In the genomic region with DNA sequence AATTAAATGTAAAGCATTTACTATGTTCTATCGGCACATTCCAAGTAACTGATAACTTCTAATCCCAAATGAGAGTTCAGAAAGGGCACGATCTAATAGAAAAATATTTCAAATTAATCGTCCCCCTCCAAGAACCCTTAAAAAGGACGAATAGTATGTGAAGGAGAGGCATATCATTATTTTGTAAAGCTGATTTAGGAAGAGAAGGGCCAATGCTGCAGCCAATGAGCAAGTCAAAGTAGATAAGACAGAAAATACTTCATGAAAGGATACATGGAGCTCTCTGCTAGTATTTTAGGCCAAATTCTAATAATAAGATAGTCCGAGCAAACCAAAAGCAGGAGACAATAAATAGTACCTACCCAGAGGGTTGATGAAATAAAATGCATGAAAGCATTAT, we compare ENCODE assay signal across 8 mouse cellular contexts. TPM values are rescaled to one million over a fixed set of nuclear protein-coding genes. Genes with fewer than 3 reads are reported as not detected.
DNase-seq lines count a peak whose midpoint lies in the region; ATAC-seq and TF ChIP-seq lines count a peak whose summit lies in the region.

No protein-coding gene starts in this region.

- peak overlapping the region; percentile 99 for H3K27ac ChIP-seq in lung, postnatal 0 days (ENCODE audit: low read length)
- H3K27ac ChIP-seq in forebrain, embryonic 12.5 days: no peak overlapping the region
- no peak overlapping the region for H3K27ac ChIP-seq in limb, embryonic 15.5 days
- H3K27ac ChIP-seq in stomach, embryonic 15.5 days: no peak overlapping the region

- TF ChIP-seq EP300 in lung, postnatal 0 days (IDR thresholded peaks at IDR 0.05): no peak

- TF ChIP-seq CTCF in lung, postnatal 0 days (IDR thresholded peaks at IDR 0.05): no peak

- DNase-seq in lung, postnatal 0 days (ENCODE audit: low spot score): no peak
- no peak for DNase-seq in lung, postnatal 4 days
- no peak for DNase-seq in right cerebral cortex, postnatal 4 days
- no peak for DNase-seq in spleen, postnatal 36 days (ENCODE audit: low spot score in 2 of 2)
- DNase-seq in thymus, postnatal 0 days (ENCODE audit: low spot score): no peak

- no peaks in the 10 kb centered on the region for H3K9me3 ChIP-seq in lung, postnatal 0 days (ENCODE audit: low read length)
- H3K9me3 ChIP-seq in forebrain, embryonic 12.5 days: no peaks in the 10 kb centered on the region
- no peaks in the 10 kb centered on the region for H3K9me3 ChIP-seq in limb, embryonic 15.5 days
- no peaks in the 10 kb centered on the region for H3K9me3 ChIP-seq in stomach, embryonic 15.5 days

- H3K4me1 ChIP-seq in lung, postnatal 0 days (ENCODE audit: insufficient read depth, low read depth, low read length): 0 out of 2 replicates have a peak, but pooled peaks cover 3% of the 10 kb centered on the region
- H3K4me1 ChIP-seq in forebrain, embryonic 12.5 days: peaks cover 19% of the 10 kb centered on the region
- peaks cover 8% of the 10 kb centered on the region; the same call in 1 of the 2 replicates for H3K4me1 ChIP-seq in limb, embryonic 15.5 days
- H3K4me1 ChIP-seq in stomach, embryonic 15.5 days: peaks cover 9% of the 10 kb centered on the region

- H3K4me2 ChIP-seq in lung, postnatal 0 days (replicated peaks; ENCODE audit: low read depth, low read length): peak overlapping the region; percentile 71
- H3K4me2 ChIP-seq in forebrain, embryonic 12.5 days: peak overlapping the region; percentile 66
- peak overlapping the region; percentile 65 for H3K4me2 ChIP-seq in limb, embryonic 15.5 days
- H3K4me2 ChIP-seq in stomach, embryonic 15.5 days: peak overlapping the region; percentile 57

- no peaks in the 10 kb centered on the region for H3K27me3 ChIP-seq in lung, postnatal 0 days (replicated peaks; ENCODE audit: insufficient read depth, low read length)
- no peaks in the 10 kb centered on the region for H3K27me3 ChIP-seq in forebrain, embryonic 12.5 days
- no peaks in the 10 kb centered on the region for H3K27me3 ChIP-seq in limb, embryonic 15.5 days
- H3K27me3 ChIP-seq in stomach, embryonic 15.5 days (replicated peaks): no peaks in the 10 kb centered on the region

- WGBS in lung, postnatal 0 days: 50% methylated on average over 5 of the region's 5 CpGs
- 67% methylated on average over 5 of the region's 5 CpGs for WGBS in forebrain, embryonic 12.5 days
- WGBS in limb, embryonic 15.5 days: 60% methylated on average over 5 of the region's 5 CpGs
- WGBS in stomach, embryonic 15.5 days: 55% methylated on average over 5 of the region's 5 CpGs

- no peak for ATAC-seq in lung, postnatal 0 days
- ATAC-seq in forebrain, embryonic 12.5 days (ENCODE audit: low FRiP score): no peak
- no peak for ATAC-seq in limb, embryonic 15.5 days (ENCODE audit: insufficient number of reproducible peaks, low FRiP score, low TSS enrichment, low read depth)
- ATAC-seq in stomach, embryonic 15.5 days (ENCODE audit: insufficient read depth, low FRiP score, low read depth): no peak

- peak overlapping the region; percentile 86; the same call in 1 of the 2 replicates for H3K9ac ChIP-seq in lung, postnatal 0 days (replicated peaks; ENCODE audit: low read depth)
- peak overlapping the region; percentile 82; the same call in 1 of the 2 replicates for H3K9ac ChIP-seq in forebrain, embryonic 12.5 days
- H3K9ac ChIP-seq in limb, embryonic 15.5 days: no peak overlapping the region
- H3K9ac ChIP-seq in stomach, embryonic 15.5 days: peak overlapping the region; percentile 97; the same call in 1 of the 2 replicates

- peak overlapping the region; percentile 86 for H3K4me3 ChIP-seq in lung, postnatal 0 days (ENCODE audit: low read depth, low read length)
- H3K4me3 ChIP-seq in forebrain, embryonic 12.5 days (replicated peaks): peak overlapping the region; percentile 85
- peak overlapping the region; percentile 95 for H3K4me3 ChIP-seq in limb, embryonic 15.5 days
- H3K4me3 ChIP-seq in stomach, embryonic 15.5 days (replicated peaks): peak overlapping the region; percentile 96

- no peaks in the 10 kb centered on the region for H3K36me3 ChIP-seq in lung, postnatal 0 days (ENCODE audit: insufficient read depth, low read length)
- no peaks in the 10 kb centered on the region for H3K36me3 ChIP-seq in forebrain, embryonic 12.5 days (replicated peaks)
- H3K36me3 ChIP-seq in limb, embryonic 15.5 days: no peaks in the 10 kb centered on the region
- H3K36me3 ChIP-seq in stomach, embryonic 15.5 days: no peaks in the 10 kb centered on the region

RNA-seq across cellular contexts. Expression of a gene that starts 1.3 kb away (rescaled TPM):
- polyA plus RNA-seq in lung, postnatal 0 days (2015; fragmentation: Nextera tagmentation; extraction: Ambion mirVana): 94.1 and 100 TPM in 2 replicates
- 65.4 and 69.9 TPM in 2 replicates for polyA plus RNA-seq in forebrain, embryonic 12.5 days (2016; fragmentation: Nextera tagmentation; extraction: Ambion mirVana)
- polyA plus RNA-seq in limb, embryonic 15.5 days (2015; fragmentation: Nextera tagmentation; extraction: Ambion mirVana): 52.8 and 60.9 TPM in 2 replicates
- polyA plus RNA-seq in stomach, embryonic 15.5 days (2015; fragmentation: Nextera tagmentation; extraction: Ambion mirVana): 73.9 and 77.5 TPM in 2 replicates
- polyA plus RNA-seq in thymus, postnatal 0 days (2015; fragmentation: Nextera tagmentation; extraction: Ambion mirVana): 25.5 and 29.7 TPM in 2 replicates
